Mouse (Mus musculus): ENCODE measurements around the gene Taar7b. TPM values are rescaled to one million over a fixed set of nuclear protein-coding genes. Genes with fewer than 3 reads are reported as not detected.

Taar7b gene
- polyA plus RNA-seq, 1 experiment from 2014 or later, result not detected

DNA sequence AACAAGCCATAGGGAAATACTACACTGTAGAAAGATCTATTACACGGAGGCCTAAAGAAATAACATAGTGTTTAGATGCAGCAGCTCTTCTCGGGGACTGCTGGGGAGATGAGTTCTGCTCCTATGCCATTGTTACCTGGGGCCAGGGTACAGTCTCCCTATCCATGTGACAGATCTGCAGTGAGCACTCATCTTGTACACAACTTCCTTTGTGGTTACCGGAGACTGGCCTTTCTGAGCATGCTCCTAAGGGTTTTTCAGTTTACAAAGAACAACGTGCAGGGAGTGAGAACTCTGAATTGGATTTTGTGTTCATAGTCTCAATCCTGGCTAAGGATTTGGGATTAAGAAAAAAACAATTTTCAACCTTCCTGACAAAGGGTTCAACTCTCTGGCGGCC lies 13.3 kb upstream of the Taar7b start:
- 36% methylated on average over 5 of the region's 5 CpGs for WGBS (ENCODE audit: insufficient replicate concordance)
- no peak overlapping the region for H3K4me3 ChIP-seq (replicated peaks)
- ATAC-seq (ENCODE audit: insufficient read depth), result no peak
- H3K4me1 ChIP-seq (replicated peaks), result no peaks in the 10 kb centered on the region
- H3K9ac ChIP-seq, result no peak overlapping the region
- H3K36me3 ChIP-seq (replicated peaks), result no peaks in the 10 kb centered on the region
- H3K27ac ChIP-seq (replicated peaks), result no peak overlapping the region
- H3K27me3 ChIP-seq, result no peaks in the 10 kb centered on the region
- H3K4me2 ChIP-seq, result no peak overlapping the region
- no peaks in the 10 kb centered on the region for H3K9me3 ChIP-seq (replicated peaks)

DNA sequence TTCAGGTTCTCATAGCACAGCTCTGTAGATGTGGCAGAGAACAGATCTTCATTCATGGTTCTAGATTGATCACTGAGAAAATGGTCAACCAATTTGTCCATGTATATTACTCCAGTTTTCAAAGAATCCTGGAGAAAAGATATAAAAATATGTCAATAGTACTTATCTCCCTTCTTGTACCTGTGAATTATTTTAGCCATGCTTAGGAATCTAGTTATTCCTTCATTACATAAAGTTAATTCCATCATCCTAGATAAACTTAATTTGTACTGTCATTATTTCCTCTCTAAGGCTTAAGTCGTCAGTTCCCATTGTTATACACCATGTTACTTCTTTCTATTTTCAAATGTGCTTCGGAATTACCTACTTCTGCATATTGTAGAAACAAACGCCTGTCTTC lies 6.4 kb upstream of the Taar7b start, which contains the start of gene Taar7a:
Gene Taar7a, minus strand, starts transcription at position 101 of the 400 bp plus-strand sequence.
- Histone ChIP-seq H3K27ac (replicated peaks) (no peak within 1 kb of the TSS), H3K9ac (no peak within 1 kb of the TSS), H3K27me3 (no peaks in the 10 kb centered on the region), H3K9me3 (replicated peaks) (no peaks in the 10 kb centered on the region), H3K4me1 (replicated peaks) (no peaks in the 10 kb centered on the region), H3K36me3 (replicated peaks) (no peaks in the 10 kb centered on the region), H3K4me2 (no peak within 1 kb of the TSS), H3K4me3 (replicated peaks) (no peak within 1 kb of the TSS)
- 65% methylated on average over 3 of the region's 3 CpGs for WGBS (ENCODE audit: insufficient replicate concordance)
- ATAC-seq (ENCODE audit: insufficient read depth), result no peak

DNA sequence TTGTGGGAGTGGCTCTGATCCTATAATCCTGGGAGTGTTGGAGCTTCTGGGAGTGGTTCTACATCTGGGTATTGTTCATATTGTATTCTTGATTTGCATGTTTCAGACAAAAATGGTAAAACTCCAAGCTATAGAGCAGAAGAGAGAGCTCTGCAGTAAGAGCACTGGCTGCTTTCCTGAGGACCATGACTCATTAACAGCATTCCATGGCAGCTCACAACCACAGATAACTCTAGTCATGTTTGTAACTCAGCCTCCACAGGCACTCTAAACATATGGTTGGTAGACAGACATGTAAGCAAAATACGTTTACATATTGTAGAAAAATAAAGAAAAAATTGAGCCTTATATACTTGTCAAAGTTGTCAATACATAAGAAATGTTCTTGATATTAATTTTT lies 6.7 kb downstream of the Taar7b start:
- WGBS (ENCODE audit: insufficient replicate concordance), result 31% methylated on average over 1 of the region's 1 CpGs
- ATAC-seq (ENCODE audit: insufficient read depth), result no peak
- Histone ChIP-seq H3K27me3 (no peaks in the 10 kb centered on the region), H3K4me3 (replicated peaks) (no peak overlapping the region), H3K4me2 (no peak overlapping the region), H3K36me3 (replicated peaks) (no peaks in the 10 kb centered on the region), H3K4me1 (replicated peaks) (peaks cover 20% of the 10 kb centered on the region), H3K9ac (no peak overlapping the region), H3K9me3 (replicated peaks) (no peaks in the 10 kb centered on the region), H3K27ac (replicated peaks) (no peak overlapping the region)

DNA sequence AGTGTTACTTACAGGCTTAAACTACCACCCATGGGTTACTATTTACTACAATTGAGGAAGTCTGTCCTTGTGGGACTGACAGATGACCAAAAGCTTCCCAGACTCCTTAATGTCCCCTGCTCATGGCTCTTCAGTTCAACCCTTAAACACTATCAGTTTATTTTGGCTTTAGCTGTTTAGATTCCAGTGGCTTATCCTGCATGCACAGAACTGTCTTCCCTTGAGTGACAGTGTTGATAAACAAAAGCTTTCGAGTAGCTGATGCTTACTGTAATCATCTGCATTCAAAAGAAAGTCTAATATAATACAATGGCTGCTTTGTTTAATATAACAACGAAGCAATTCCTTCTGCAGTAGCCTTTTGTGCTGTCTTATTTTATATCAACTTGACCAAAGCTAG lies 7.3 kb downstream of the Taar7b start:
- Histone ChIP-seq H3K27me3 (no peaks in the 10 kb centered on the region), H3K27ac (replicated peaks) (no peak overlapping the region), H3K4me2 (no peak overlapping the region), H3K9me3 (replicated peaks) (no peaks in the 10 kb centered on the region), H3K4me3 (replicated peaks) (no peak overlapping the region), H3K4me1 (replicated peaks) (peaks cover 20% of the 10 kb centered on the region), H3K9ac (no peak overlapping the region), H3K36me3 (replicated peaks) (no peaks in the 10 kb centered on the region)
- ATAC-seq (ENCODE audit: insufficient read depth), result peak; percentile 75
- 17% methylated on average over 2 of the region's 2 CpGs for WGBS (ENCODE audit: insufficient replicate concordance)

DNA sequence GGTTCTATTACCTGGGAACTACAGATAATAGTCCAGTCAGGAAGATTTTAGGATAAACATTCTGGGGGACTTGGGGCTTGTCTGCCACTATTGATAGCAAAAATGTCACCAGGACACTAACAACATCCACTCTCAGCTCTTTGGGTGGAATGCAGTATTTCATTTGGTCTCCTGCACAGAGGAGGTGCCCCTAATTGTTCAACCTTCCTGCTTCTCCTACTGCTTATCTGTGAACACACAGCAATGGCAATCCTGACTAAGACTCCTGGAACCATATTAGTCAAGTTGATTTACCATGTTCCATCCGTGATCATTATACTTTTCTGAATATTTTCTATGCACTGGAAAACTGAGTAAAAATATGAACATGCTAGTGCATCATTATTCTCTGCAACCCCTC lies 8.4 kb downstream of the Taar7b start:
- H3K4me1 ChIP-seq (replicated peaks), result peaks cover 20% of the 10 kb centered on the region
- no peaks in the 10 kb centered on the region for H3K27me3 ChIP-seq
- ATAC-seq (ENCODE audit: insufficient read depth), result 0 out of 2 replicates have a peak, but pooled peaks have one; percentile 31
- H3K9me3 ChIP-seq (replicated peaks), result no peaks in the 10 kb centered on the region
- H3K4me3 ChIP-seq (replicated peaks), result no peak overlapping the region
- H3K36me3 ChIP-seq (replicated peaks), result no peaks in the 10 kb centered on the region
- 36% methylated on average over 1 of the region's 1 CpGs for WGBS (ENCODE audit: insufficient replicate concordance)
- no peak overlapping the region for H3K9ac ChIP-seq
- no peak overlapping the region for H3K27ac ChIP-seq (replicated peaks)
- no peak overlapping the region for H3K4me2 ChIP-seq

DNA sequence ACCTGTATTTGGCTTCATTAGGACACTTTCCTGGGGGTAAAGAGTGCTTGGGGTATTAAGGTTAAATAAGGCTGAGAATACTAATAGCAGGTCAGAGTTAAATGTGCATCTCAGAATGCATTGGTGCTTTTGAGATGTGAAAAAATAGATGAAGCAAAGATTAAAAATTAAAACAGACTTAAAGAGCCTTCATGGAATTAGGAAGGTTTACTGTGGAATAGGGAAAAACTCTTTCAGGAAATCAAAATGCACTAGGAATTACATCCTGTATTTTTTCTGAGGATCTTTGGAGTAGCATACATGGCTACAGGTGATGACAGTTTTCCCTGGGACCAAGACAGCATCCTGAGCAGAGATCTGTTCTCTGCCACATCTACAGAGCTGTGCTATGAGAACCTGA lies 27.2 kb downstream of the Taar7b start, which contains the start of gene Taar7d:
Gene Taar7d, plus strand, starts transcription at position 301 of the 400 bp plus-strand sequence.
- no peak within 1 kb of the TSS for H3K9ac ChIP-seq
- ATAC-seq (ENCODE audit: insufficient read depth), result no peak
- H3K4me2 ChIP-seq, result no peak within 1 kb of the TSS
- H3K27ac ChIP-seq (replicated peaks), result no peak within 1 kb of the TSS
- no peak within 1 kb of the TSS for H3K4me3 ChIP-seq (replicated peaks)
- H3K4me1 ChIP-seq (replicated peaks), result no peaks in the 10 kb centered on the region
- H3K27me3 ChIP-seq, result no peaks in the 10 kb centered on the region
- no peaks in the 10 kb centered on the region for H3K36me3 ChIP-seq (replicated peaks)
- H3K9me3 ChIP-seq (replicated peaks), result no peaks in the 10 kb centered on the region

DNA sequence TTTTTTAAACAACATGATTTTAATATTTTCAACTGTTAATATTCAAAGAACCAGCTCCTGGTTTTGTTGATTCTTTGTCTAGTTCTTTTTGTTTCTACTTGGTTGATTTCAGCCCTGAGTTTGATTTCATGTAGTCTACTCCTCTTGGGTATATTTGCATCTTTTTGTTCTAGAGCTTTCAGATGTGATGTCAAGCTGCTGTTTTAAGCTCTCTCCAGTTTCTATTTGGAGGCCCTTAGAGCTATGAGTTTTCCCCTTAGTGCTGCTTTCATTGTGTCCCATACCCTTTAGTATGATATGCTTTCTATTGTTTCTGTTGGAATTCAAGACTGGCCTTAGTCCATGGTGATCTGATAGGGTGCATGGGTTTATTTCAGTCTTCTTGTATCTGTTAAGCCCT lies 31.6 kb downstream of the Taar7b start:
- ATAC-seq (ENCODE audit: insufficient read depth), result no peak
- no peak overlapping the region for H3K9ac ChIP-seq
- H3K4me2 ChIP-seq, result no peak overlapping the region
- no peak overlapping the region for H3K27ac ChIP-seq (replicated peaks)
- H3K36me3 ChIP-seq (replicated peaks), result no peaks in the 10 kb centered on the region
- no peaks in the 10 kb centered on the region for H3K27me3 ChIP-seq
- H3K9me3 ChIP-seq (replicated peaks), result no peaks in the 10 kb centered on the region
- no peaks in the 10 kb centered on the region for H3K4me1 ChIP-seq (replicated peaks)
- no peak overlapping the region for H3K4me3 ChIP-seq (replicated peaks)

DNA sequence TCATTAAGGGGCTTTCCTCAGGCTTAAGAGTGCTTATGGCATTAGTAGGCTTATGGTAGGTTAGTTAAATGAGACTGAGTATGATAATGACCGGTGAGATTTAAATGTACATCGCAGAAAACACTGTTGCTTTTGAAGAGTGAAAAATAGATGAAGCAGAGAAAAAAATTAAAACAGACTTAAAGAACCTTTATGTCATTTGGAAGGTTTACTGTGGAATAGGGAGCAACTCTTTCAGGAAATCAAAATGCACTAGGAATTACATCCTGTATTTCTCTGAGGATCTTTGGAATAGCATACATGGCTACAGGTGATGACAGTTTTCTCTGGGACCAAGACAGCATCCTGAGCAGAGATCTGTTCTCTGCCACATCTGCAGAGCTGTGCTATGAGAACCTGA lies 37.6 kb downstream of the Taar7b start, which contains the start of gene Taar7e:
Gene Taar7e, plus strand, starts transcription at position 301 of the 400 bp plus-strand sequence.
- H3K27ac ChIP-seq (replicated peaks), result no peak within 1 kb of the TSS
- H3K4me3 ChIP-seq (replicated peaks), result no peak within 1 kb of the TSS
- ATAC-seq (ENCODE audit: insufficient read depth), result no peak
- H3K9ac ChIP-seq, result no peak within 1 kb of the TSS
- no peaks in the 10 kb centered on the region for H3K36me3 ChIP-seq (replicated peaks)
- no peaks in the 10 kb centered on the region for H3K9me3 ChIP-seq (replicated peaks)
- 75% methylated on average over 2 of the region's 2 CpGs for WGBS (ENCODE audit: insufficient replicate concordance)
- peaks cover 13% of the 10 kb centered on the region for H3K4me1 ChIP-seq (replicated peaks)
- no peaks in the 10 kb centered on the region for H3K27me3 ChIP-seq
- no peak within 1 kb of the TSS for H3K4me2 ChIP-seq

DNA sequence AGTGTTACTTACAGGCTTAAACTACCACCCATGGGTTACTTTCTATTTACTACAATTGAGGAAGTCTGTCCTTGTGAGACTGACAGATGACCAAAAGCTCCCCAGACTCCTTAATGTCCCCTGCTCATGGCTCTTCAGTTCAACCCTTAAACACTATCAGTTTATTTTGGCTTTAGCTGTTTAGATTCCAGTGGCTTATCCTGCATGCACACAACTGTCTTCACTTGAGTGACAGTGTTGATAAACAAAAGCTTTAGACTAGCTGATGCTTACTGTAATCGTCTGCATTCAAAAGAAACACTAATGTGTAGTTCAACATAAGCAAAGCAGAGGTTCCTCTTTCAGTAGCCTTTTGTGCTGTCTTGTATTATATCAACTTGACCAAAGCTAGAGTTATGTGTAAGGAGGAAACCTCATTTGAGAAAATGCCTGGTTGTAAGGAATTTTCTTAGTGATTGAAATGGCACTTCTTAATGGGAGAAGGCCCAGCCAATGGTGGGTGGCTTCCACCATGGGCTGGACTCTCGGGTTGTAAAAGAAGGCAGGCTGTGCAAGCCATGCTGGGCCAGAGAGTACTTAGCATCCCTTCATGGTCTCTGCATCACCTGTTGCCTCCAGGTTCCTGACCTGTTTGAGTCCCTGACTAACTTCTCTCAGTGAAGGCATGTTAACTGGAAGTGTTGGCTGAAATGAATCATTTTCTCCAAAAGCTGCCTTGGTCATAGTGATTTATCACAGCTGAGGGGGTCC lies 40.6 kb downstream of the Taar7b start:
- H3K36me3 ChIP-seq (replicated peaks), result no peaks in the 10 kb centered on the region
- H3K9ac ChIP-seq, result no peak overlapping the region
- no peaks in the 10 kb centered on the region for H3K27me3 ChIP-seq
- peak; percentile 71 for ATAC-seq (ENCODE audit: insufficient read depth)
- no peak overlapping the region for H3K27ac ChIP-seq (replicated peaks)
- WGBS (ENCODE audit: insufficient replicate concordance), result 29% methylated on average over 2 of the region's 2 CpGs
- peaks cover 13% of the 10 kb centered on the region for H3K4me1 ChIP-seq (replicated peaks)
- no peaks in the 10 kb centered on the region for H3K9me3 ChIP-seq (replicated peaks)
- H3K4me3 ChIP-seq (replicated peaks), result no peak overlapping the region
- peak overlapping the region; percentile 13; the same call in 1 of the 2 replicates for H3K4me2 ChIP-seq

DNA sequence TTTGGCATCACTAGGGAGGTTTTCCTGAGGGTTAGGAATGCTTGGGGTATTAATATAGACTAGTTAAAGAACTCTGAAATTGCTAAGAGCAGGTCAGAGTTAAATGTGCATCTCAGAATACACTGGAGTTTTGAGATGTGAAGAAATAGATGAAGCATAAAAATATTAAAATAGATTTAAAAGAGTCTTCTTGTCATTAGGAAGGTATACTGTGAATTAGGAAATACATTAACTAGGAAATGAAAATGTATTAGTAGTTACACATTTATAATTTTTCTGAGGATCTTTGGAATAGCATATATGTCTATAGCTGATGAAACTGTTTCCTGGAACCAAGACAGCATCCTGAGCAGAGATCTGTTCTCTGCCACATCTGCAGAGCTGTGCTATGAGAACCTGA lies 49.5 kb downstream of the Taar7b start, which contains the start of gene Taar7f:
Gene Taar7f, plus strand, starts transcription at position 301 of the 400 bp plus-strand sequence.
- Histone ChIP-seq H3K4me3 (replicated peaks) (no peak within 1 kb of the TSS), H3K9ac (no peak within 1 kb of the TSS), H3K27me3 (no peaks in the 10 kb centered on the region), H3K9me3 (replicated peaks) (no peaks in the 10 kb centered on the region), H3K36me3 (replicated peaks) (no peaks in the 10 kb centered on the region), H3K4me1 (replicated peaks) (no peaks in the 10 kb centered on the region), H3K27ac (replicated peaks) (no peak within 1 kb of the TSS), H3K4me2 (no peak within 1 kb of the TSS)
- no peak for ATAC-seq (ENCODE audit: insufficient read depth)
